Mouse (Mus musculus) forebrain, embryonic 16.5 days (tissue): ENCODE data around the gene Olfr1511. TPM values are rescaled to one million over a fixed set of nuclear protein-coding genes. Genes with fewer than 3 reads are reported as not detected.
"Not testable (repeated sequence)": the region's sequence is repeated elsewhere in the genome, so short reads cannot be mapped to it uniquely, and the experiment has no call there.

Experiments used
- ATAC-seq: fragments of 200-750 bp; cut with Nextera tagmentation; 2 replicates; pipeline ENCODE4 v1.8.0; 2017; ENCODE audit warnings: mild to moderate bottlenecking, moderate library complexity
- H3K27ac ChIP-seq: fragments of 300-500 bp; sonication (generic); 2 replicates; pipeline ENCODE4 v1.5.1; 2014; ENCODE audit warnings: low read length, control low read depth
- H3K27me3 ChIP-seq: fragments of 300-500 bp; sonication (generic); replicated peaks from 2 replicates; pipeline ENCODE4 v1.6.1; 2014; ENCODE audit warnings: low read length; ENCODE audit not compliant: control insufficient read depth, insufficient read depth
- H3K36me3 ChIP-seq: fragments of 300-500 bp; sonication (generic); 2 replicates; pipeline ENCODE4 v1.6.1; 2014; ENCODE audit not compliant: control insufficient read depth, insufficient read depth
- H3K4me1 ChIP-seq: fragments of 300-500 bp; sonication (generic); replicated peaks from 2 replicates; pipeline ENCODE4 v1.6.1; 2014; ENCODE audit warnings: low read length; ENCODE audit not compliant: control insufficient read depth, insufficient read depth
- H3K4me2 ChIP-seq: fragments of 300-500 bp; sonication (generic); 2 replicates; pipeline ENCODE4 v1.6.1; 2014; ENCODE audit warnings: mild to moderate bottlenecking, low read length, control low read depth
- H3K4me3 ChIP-seq: fragments of 300-500 bp; sonication (generic); replicated peaks from 2 replicates; pipeline ENCODE4 v1.5.1; 2014; ENCODE audit warnings: mild to moderate bottlenecking, low read length, control low read depth
- H3K9ac ChIP-seq: fragments of 300-500 bp; sonication (generic); replicated peaks from 2 replicates; pipeline ENCODE4 v1.6.1; 2014; ENCODE audit warnings: low read depth, low read length, control low read depth
- H3K9me3 ChIP-seq: fragments of 300-500 bp; sonication (generic); 2 replicates; pipeline ENCODE4 v1.6.1; 2016; ENCODE audit warnings: low read length; ENCODE audit not compliant: control insufficient read depth
- WGBS: fragments of 180-500 bp; shearing (Covaris S2); extraction: QIAGEN DNeasy Blood & Tissue Kit; methylation state at CpG from one replicate; pipeline ENCODE4 v1.1.7; 2014; 5-methylcytosine and 5-hydroxymethylcytosine counted together
- polyA plus RNA-seq: library from polyadenylated mRNA; unstranded; fragments of >200 nt; fragmentation: Nextera tagmentation; extraction: Ambion mirVana; gene quantifications from 2 replicates; pipeline ENCODE4 v1.2.1, GENCODE M21; 2015

The Olfr1511 gene
- polyA plus RNA-seq = not detected in 2 replicates

GRCm38 (mm10) chr14:52397279-52397678, at the start of gene Olfr1511:
Gene Olfr1511, minus strand, starts transcription at chr14:52397379.
- H3K9me3 ChIP-seq = no peaks in the 10 kb centered on the region
- no peaks in the 10 kb centered on the region for H3K36me3 ChIP-seq
- no peak within 1 kb of the TSS for H3K4me2 ChIP-seq
- ATAC-seq = no peak
- no peaks in the 10 kb centered on the region for H3K4me1 ChIP-seq
- no peak within 1 kb of the TSS for H3K4me3 ChIP-seq
- H3K27me3 ChIP-seq = no peaks in the 10 kb centered on the region
- H3K27ac ChIP-seq = no peak within 1 kb of the TSS
- 84% methylated on average over 4 of the region's 4 CpGs for WGBS
- no peak within 1 kb of the TSS for H3K9ac ChIP-seq

- Histone ChIP-seq H3K4me3 (no peak within 1 kb of the TSS), H3K9me3 (no peaks in the 10 kb centered on the region), H3K4me2 (no peak within 1 kb of the TSS), H3K27me3 (no peaks in the 10 kb centered on the region), H3K36me3 (no peaks in the 10 kb centered on the region), H3K4me1 (no peaks in the 10 kb centered on the region), H3K27ac (no peak within 1 kb of the TSS), H3K9ac (no peak within 1 kb of the TSS)
- ATAC-seq = no peak
Measured at GRCm38 (mm10) chr14:52442690-52443089, 45.5 kb upstream of the Olfr1511 start, which contains the start of gene Olfr1509. Gene Olfr1509, plus strand, starts transcription at chr14:52442990.

- Histone ChIP-seq H3K4me1 (no peaks in the 10 kb centered on the region), H3K27ac (no peak overlapping the region), H3K9me3 (no peaks in the 10 kb centered on the region), H3K4me2 (no peak overlapping the region), H3K36me3 (no peaks in the 10 kb centered on the region), H3K9ac (no peak overlapping the region), H3K4me3 (no peak overlapping the region), H3K27me3 (no peaks in the 10 kb centered on the region)
- WGBS = 94% methylated on average over 1 of the region's 1 CpGs
- no peak for ATAC-seq
Measured at GRCm38 (mm10) chr14:52427686-52428085, 30.5 kb upstream of the Olfr1511 start.

GRCm38 (mm10) chr14:52414273-52414672, 17.1 kb upstream of the Olfr1511 start, which contains the start of gene Olfr1510:
Gene Olfr1510, minus strand, starts transcription at chr14:52414373.
- Histone ChIP-seq H3K4me2 (no peak within 1 kb of the TSS), H3K4me3 (no peak within 1 kb of the TSS), H3K27me3 (no peaks in the 10 kb centered on the region), H3K4me1 (no peaks in the 10 kb centered on the region), H3K9ac (no peak within 1 kb of the TSS), H3K36me3 (no peaks in the 10 kb centered on the region), H3K9me3 (no peaks in the 10 kb centered on the region), H3K27ac (no peak within 1 kb of the TSS)
- no peak for ATAC-seq
- WGBS = 92% methylated on average over 3 of the region's 3 CpGs

- not testable (repeated sequence) for H3K9ac ChIP-seq, H3K27me3 ChIP-seq, H3K4me2 ChIP-seq, H3K27ac ChIP-seq, H3K36me3 ChIP-seq, ATAC-seq, H3K9me3 ChIP-seq, H3K4me1 ChIP-seq, H3K4me3 ChIP-seq
- WGBS = 84% methylated on average over 7 of the region's 10 CpGs
Measured at GRCm38 (mm10) chr14:52410142-52410919, 13.2 kb upstream of the Olfr1511 start.

GRCm38 (mm10) chr14:52390084-52390848, 6.9 kb downstream of the Olfr1511 start:
- H3K4me1 ChIP-seq, H3K36me3 ChIP-seq, H3K9ac ChIP-seq, H3K4me2 ChIP-seq, H3K4me3 ChIP-seq, H3K9me3 ChIP-seq, ATAC-seq, H3K27ac ChIP-seq, H3K27me3 ChIP-seq: not testable (repeated sequence)
- 90% methylated on average over 9 of the region's 9 CpGs for WGBS

- Histone ChIP-seq H3K4me1 (no peaks in the 10 kb centered on the region), H3K4me3 (no peak within 1 kb of the TSS), H3K9ac (no peak within 1 kb of the TSS), H3K4me2 (no peak within 1 kb of the TSS), H3K27ac (no peak within 1 kb of the TSS), H3K9me3 (no peaks in the 10 kb centered on the region), H3K36me3 (no peaks in the 10 kb centered on the region), H3K27me3 (no peaks in the 10 kb centered on the region)
- ATAC-seq = no peak
- WGBS = 76% methylated on average over 2 of the region's 2 CpGs
Measured at GRCm38 (mm10) chr14:52379068-52379467, 18.1 kb downstream of the Olfr1511 start, which contains the start of gene Olfr1512. Gene Olfr1512, minus strand, starts transcription at chr14:52379168.

- no peak overlapping the region for H3K4me3 ChIP-seq
- H3K4me2 ChIP-seq = no peak overlapping the region
- 81% methylated on average over 3 of the region's 3 CpGs for WGBS
- H3K4me1 ChIP-seq = no peaks in the 10 kb centered on the region
- no peaks in the 10 kb centered on the region for H3K36me3 ChIP-seq
- no peaks in the 10 kb centered on the region for H3K27me3 ChIP-seq
- no peak for ATAC-seq
- H3K9me3 ChIP-seq = no peaks in the 10 kb centered on the region
- no peak overlapping the region for H3K27ac ChIP-seq
- H3K9ac ChIP-seq = no peak overlapping the region
Measured at GRCm38 (mm10) chr14:52368741-52369140, 28.4 kb downstream of the Olfr1511 start.

GRCm38 (mm10) chr14:52356308-52356707, 40.9 kb downstream of the Olfr1511 start, which contains the start of gene Olfr1513:
Gene Olfr1513, minus strand, starts transcription at chr14:52356408.
- WGBS = 84% methylated on average over 4 of the region's 4 CpGs
- ATAC-seq = no peak
- Histone ChIP-seq H3K27me3 (no peaks in the 10 kb centered on the region), H3K9ac (no peak within 1 kb of the TSS), H3K9me3 (no peaks in the 10 kb centered on the region), H3K4me2 (no peak within 1 kb of the TSS), H3K36me3 (no peaks in the 10 kb centered on the region), H3K4me3 (no peak within 1 kb of the TSS), H3K4me1 (no peaks in the 10 kb centered on the region), H3K27ac (no peak within 1 kb of the TSS)
